Mouse (Mus musculus) neural tube, embryonic 11.5 days (tissue): Measurements from ENCODE around the gene Parp14. TPM values are rescaled to one million over a fixed set of nuclear protein-coding genes. Genes with fewer than 3 reads are reported as not detected.

Source experiments
- ATAC-seq: fragments of 200-750 bp; cut with Nextera tagmentation; 2 replicates; pipeline ENCODE4 v1.8.0; 2017; ENCODE audit warnings: moderate number of reproducible peaks, mild to moderate bottlenecking, moderate TSS enrichment, moderate library complexity; ENCODE audit not compliant: insufficient read depth, low FRiP score, low TSS enrichment
- DNase-seq: peaks from one replicate; pipeline ENCODE4 v3.0.0-alpha.2; 2015; ENCODE audit warnings: low spot score
- H3K27ac ChIP-seq: fragments of 300-500 bp; sonication (generic); 2 replicates; pipeline ENCODE4 v1.5.1; 2014; ENCODE audit warnings: low read depth, mild to moderate bottlenecking, low read length
- H3K27me3 ChIP-seq: fragments of 300-500 bp; sonication (generic); 2 replicates; pipeline ENCODE4 v1.6.1; 2014; ENCODE audit warnings: mild to moderate bottlenecking, low read length, mixed read lengths; ENCODE audit not compliant: control insufficient read depth, insufficient read depth
- H3K36me3 ChIP-seq: fragments of 300-500 bp; sonication (generic); 2 replicates; pipeline ENCODE4 v1.6.1; 2014; ENCODE audit warnings: mild to moderate bottlenecking, low read length, moderate library complexity, mixed read lengths; ENCODE audit not compliant: control insufficient read depth, insufficient read depth
- H3K4me1 ChIP-seq: fragments of 300-500 bp; sonication (generic); 2 replicates; pipeline ENCODE4 v1.6.1; 2014; ENCODE audit warnings: low read length, mixed read lengths; ENCODE audit not compliant: control insufficient read depth, insufficient read depth
- H3K4me2 ChIP-seq: fragments of 300-500 bp; sonication (generic); 2 replicates; pipeline ENCODE4 v1.6.1; 2014; ENCODE audit warnings: low read depth, mild to moderate bottlenecking, moderate library complexity
- H3K4me3 ChIP-seq: fragments of 300-500 bp; sonication (generic); 2 replicates; pipeline ENCODE4 v1.5.1; 2014; ENCODE audit warnings: low read depth, low read length
- H3K9ac ChIP-seq: fragments of 300-500 bp; sonication (generic); 2 replicates; pipeline ENCODE4 v1.6.1; 2014; ENCODE audit warnings: mild to moderate bottlenecking, low read length
- H3K9me3 ChIP-seq: fragments of 300-500 bp; sonication (generic); 2 replicates; pipeline ENCODE4 v1.6.1; 2016; ENCODE audit warnings: low read length; ENCODE audit not compliant: control insufficient read depth
- WGBS: fragments of 180-500 bp; shearing (Covaris S2); extraction: QIAGEN DNeasy Blood & Tissue Kit; methylation state at CpG from one replicate; pipeline ENCODE4 v1.1.7; 2014; 5-methylcytosine and 5-hydroxymethylcytosine counted together
- polyA plus RNA-seq: library from polyadenylated mRNA; unstranded; fragments of >200 nt; fragmentation: Nextera tagmentation; extraction: Ambion mirVana; gene quantifications from 2 replicates; pipeline ENCODE4 v1.2.1, GENCODE M21; 2014

The Parp14 gene
- polyA plus RNA-seq, 1 experiment from 2014 or later, result 0.19 TPM

DNA sequence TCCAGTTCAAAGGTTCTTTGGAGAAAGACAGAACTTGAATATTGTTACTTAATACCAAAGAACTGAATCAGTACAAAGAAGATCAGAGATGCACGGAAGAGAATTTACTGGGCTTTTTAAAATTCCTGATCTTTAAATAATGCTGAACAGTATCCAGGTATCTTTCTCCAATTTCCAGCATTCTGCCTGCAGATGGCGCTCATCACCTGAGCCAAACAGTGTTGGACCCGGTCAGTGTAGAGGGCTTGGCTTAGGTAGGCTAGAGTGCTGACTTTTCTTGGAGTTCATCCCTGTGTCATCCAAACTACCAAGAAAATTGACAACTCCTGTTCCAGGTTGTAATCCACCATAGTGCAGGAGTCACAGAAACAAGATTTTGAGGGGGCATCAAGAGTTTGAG lies 3.1 kb upstream of the Parp14 start:
- peaks cover 22% of the 10 kb centered on the region for H3K27me3 ChIP-seq
- no peaks in the 10 kb centered on the region for H3K9me3 ChIP-seq
- no peak for ATAC-seq
- H3K36me3 ChIP-seq, result no peaks in the 10 kb centered on the region
- no peak overlapping the region for H3K4me3 ChIP-seq
- H3K4me2 ChIP-seq, result no peak overlapping the region
- no peak overlapping the region for H3K9ac ChIP-seq
- DNase-seq, result peak; percentile 39
- WGBS, result 37% methylated on average over 3 of the region's 3 CpGs
- no peak overlapping the region for H3K27ac ChIP-seq
- peaks cover 3% of the 10 kb centered on the region; the same call in 1 of the 2 replicates for H3K4me1 ChIP-seq

DNA sequence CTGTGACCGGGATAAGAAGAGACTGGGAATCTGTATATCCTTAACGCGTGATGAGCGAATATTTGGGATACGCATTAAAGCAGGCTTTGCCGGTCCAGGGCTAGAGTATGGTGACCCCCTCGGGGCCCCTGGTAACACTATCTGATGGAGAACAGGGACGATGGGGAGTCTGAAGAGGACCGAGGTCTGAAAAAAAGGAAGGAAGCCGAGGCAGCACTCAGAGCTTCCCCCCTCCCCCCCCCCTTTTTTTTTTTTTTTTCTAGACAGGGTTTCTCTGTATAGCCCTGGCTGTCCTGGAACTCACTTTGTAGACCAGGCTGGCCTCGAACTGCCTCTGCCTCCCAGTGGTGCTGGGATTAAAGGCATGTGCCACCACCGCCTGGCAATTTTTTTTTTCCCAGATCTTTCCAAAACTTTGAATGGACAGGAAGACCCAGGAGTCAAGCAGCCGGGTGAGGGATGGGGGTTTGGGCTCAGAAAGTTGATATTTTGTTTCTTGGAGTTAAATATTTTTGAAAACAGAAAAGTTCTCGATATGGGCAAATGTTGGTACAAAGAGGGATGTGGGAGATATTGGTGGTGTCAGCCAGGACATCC lies 1.2 kb upstream of the Parp14 start:
- Histone ChIP-seq H3K9ac (no peak overlapping the region), H3K4me1 (peaks cover 3% of the 10 kb centered on the region; the same call in 1 of the 2 replicates), H3K9me3 (no peaks in the 10 kb centered on the region), H3K4me2 (no peak overlapping the region), H3K4me3 (no peak overlapping the region), H3K36me3 (no peaks in the 10 kb centered on the region), H3K27ac (no peak overlapping the region), H3K27me3 (peaks cover 22% of the 10 kb centered on the region)
- DNase-seq (no peak), ATAC-seq (no peak)
- 41% methylated on average over 14 of the region's 14 CpGs for WGBS

DNA sequence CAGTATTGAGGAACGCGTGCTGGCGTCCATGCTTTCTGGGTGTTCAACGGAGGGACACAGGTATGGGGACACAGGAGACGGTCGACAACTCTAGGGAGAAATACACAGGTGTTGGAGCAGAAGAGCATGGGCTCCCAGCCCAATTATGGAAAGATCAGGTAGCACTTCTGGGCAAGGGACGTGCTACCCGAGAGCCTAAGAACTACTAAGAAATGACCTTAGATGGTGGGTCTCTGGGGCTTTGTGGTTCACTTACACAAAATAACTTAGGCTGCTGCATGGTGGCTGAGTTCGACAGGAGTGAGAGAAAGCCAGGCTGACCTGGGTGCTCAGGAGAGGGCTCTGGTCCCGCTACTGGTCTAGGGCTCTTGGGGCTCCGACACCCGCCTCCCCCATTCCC lies 554 bp upstream of the Parp14 start:
- WGBS, result 36% methylated on average over 12 of the region's 12 CpGs
- H3K9me3 ChIP-seq, result no peaks in the 10 kb centered on the region
- no peak overlapping the region for H3K9ac ChIP-seq
- H3K27ac ChIP-seq, result no peak overlapping the region
- DNase-seq (no peak), ATAC-seq (no peak)
- H3K4me2 ChIP-seq, result peak overlapping the region; percentile 81
- no peaks in the 10 kb centered on the region for H3K36me3 ChIP-seq
- peaks cover 22% of the 10 kb centered on the region for H3K27me3 ChIP-seq
- peaks cover 3% of the 10 kb centered on the region; the same call in 1 of the 2 replicates for H3K4me1 ChIP-seq
- peak overlapping the region; percentile 51; the same call in 1 of the 2 replicates for H3K4me3 ChIP-seq

DNA sequence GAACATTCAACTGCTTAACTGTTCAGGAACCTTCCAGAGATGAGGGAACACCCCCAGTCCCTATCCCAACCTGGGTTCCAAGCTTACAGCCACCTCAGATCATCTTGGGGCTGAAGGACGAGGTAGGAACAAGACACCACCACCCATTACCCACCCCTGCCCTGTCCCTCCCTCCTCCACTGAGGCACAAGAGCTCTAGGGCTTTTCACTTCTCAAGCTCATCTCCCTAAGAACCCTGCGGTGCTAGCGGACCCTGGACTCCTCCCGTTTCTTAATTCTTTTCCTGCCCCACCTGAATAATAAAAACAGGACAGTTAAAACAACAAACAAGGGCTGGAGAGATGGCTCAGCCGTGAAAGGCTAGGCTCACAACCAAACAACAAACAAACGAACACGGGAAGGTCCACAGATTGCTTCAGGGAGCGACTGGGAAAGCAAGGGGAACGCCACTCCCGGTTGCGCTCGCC lies 730 bp downstream of the Parp14 start:
- no peaks in the 10 kb centered on the region for H3K9me3 ChIP-seq
- WGBS, result 1% methylated on average over 12 of the region's 12 CpGs
- peak overlapping the region; percentile 51 for H3K4me3 ChIP-seq
- peak overlapping the region; percentile 59 for H3K9ac ChIP-seq
- H3K36me3 ChIP-seq, result no peaks in the 10 kb centered on the region
- DNase-seq, result peak; percentile 44
- ATAC-seq, result no peak
- H3K27me3 ChIP-seq, result peaks cover 22% of the 10 kb centered on the region
- H3K27ac ChIP-seq, result no peak overlapping the region
- H3K4me2 ChIP-seq, result peak overlapping the region; percentile 81
- peaks cover 3% of the 10 kb centered on the region; the same call in 1 of the 2 replicates for H3K4me1 ChIP-seq

DNA sequence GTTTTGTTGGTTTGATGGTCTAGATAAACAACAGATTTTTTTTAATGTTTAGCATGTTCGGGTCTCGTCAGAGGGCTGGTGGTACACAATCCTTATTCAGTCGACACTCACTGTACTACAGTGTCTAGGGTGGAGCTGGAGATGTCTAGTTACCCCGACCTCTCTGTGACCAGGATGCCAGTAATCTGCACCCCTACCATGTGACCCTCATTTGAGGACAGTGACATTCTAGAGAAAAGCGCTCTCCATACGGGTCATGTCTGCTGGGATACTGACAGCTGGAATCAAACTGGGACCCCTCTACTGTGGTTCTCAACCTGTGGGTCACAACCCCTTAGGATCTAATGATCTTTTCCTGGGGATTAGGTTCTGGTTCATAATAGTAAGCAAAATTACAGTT lies 1.7 kb downstream of the Parp14 start:
- ATAC-seq, result no peak
- Histone ChIP-seq H3K27ac (no peak overlapping the region), H3K9me3 (no peaks in the 10 kb centered on the region), H3K27me3 (peaks cover 22% of the 10 kb centered on the region), H3K4me2 (no peak overlapping the region), H3K9ac (no peak overlapping the region), H3K4me3 (no peak overlapping the region), H3K36me3 (no peaks in the 10 kb centered on the region), H3K4me1 (peaks cover 3% of the 10 kb centered on the region; the same call in 1 of the 2 replicates)
- WGBS, result 71% methylated on average over 6 of the region's 6 CpGs
- no peak for DNase-seq

DNA sequence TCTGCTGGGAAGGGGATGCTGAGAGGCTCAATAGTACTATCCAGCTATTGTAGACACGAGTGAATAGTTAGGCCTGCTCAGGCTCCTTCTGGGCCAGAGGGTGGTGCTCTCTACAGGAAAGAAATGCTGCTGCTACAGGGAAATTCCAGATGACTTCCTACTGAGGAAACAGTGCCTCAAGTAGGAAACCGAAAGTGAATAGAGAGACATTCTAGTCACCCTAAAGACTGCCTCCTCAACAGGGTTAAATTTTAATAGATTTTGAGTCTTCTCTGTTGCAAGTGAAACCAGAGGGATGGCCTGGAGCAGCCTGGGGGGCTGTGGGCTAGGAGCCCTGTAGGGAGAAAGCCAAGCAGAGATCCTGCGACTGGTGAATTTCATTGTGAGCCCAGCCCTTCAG lies 2.2 kb downstream of the Parp14 start:
- no peak overlapping the region for H3K4me2 ChIP-seq
- H3K9ac ChIP-seq, result no peak overlapping the region
- ATAC-seq (no peak), DNase-seq (no peak)
- peaks cover 3% of the 10 kb centered on the region; the same call in 1 of the 2 replicates for H3K4me1 ChIP-seq
- H3K36me3 ChIP-seq, result no peaks in the 10 kb centered on the region
- peaks cover 22% of the 10 kb centered on the region for H3K27me3 ChIP-seq
- H3K9me3 ChIP-seq, result no peaks in the 10 kb centered on the region
- no peak overlapping the region for H3K27ac ChIP-seq
- H3K4me3 ChIP-seq, result no peak overlapping the region
- WGBS, result 40% methylated on average over 3 of the region's 3 CpGs

DNA sequence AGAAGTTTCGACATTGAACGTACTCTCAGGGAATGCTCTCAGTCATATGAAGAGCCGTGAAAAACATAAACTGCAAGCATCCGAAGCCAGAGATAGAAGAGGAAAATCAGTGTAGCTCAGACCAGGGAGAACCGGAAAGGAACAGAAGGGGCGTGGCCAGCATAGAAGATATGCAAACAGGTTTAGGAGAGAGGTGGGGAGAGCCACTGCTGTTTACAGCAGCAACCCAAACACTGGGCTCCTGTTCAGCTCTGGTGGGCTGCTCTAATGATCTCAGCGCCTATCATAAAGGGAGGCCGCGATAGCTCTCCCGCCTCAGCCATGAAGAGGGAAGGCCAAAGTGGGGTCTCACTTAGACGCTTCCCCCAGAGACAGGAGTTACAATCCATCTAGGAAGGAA lies 3.6 kb downstream of the Parp14 start:
- Histone ChIP-seq H3K4me2 (no peak overlapping the region), H3K9ac (no peak overlapping the region), H3K36me3 (no peaks in the 10 kb centered on the region), H3K4me1 (peaks cover 3% of the 10 kb centered on the region; the same call in 1 of the 2 replicates), H3K9me3 (no peaks in the 10 kb centered on the region), H3K27me3 (peaks cover 18% of the 10 kb centered on the region), H3K4me3 (no peak overlapping the region), H3K27ac (no peak overlapping the region)
- DNase-seq, result no peak
- no peak for ATAC-seq
- 75% methylated on average over 11 of the region's 11 CpGs for WGBS

DNA sequence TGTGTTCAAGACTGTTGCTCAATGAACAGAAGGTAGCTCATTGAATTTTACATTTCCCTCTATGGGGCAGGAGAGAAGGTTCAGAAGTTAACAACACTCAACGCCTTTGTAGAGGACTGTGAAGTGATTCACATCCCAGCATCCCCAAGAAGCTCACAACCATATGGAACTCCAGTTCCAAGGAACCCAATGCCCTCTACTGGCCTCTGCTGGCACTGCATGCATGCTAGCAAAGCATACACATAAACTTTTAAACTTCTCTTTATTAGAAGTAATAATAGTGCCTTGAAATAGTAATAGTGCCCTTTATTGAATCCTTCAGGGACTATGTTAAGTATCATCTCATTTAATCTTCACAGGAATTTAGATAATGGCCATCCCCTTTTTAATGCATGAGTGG lies 9.3 kb downstream of the Parp14 start:
- Histone ChIP-seq H3K27me3 (no peaks in the 10 kb centered on the region), H3K9ac (no peak overlapping the region), H3K27ac (no peak overlapping the region), H3K36me3 (no peaks in the 10 kb centered on the region), H3K4me3 (no peak overlapping the region), H3K9me3 (no peaks in the 10 kb centered on the region), H3K4me2 (no peak overlapping the region), H3K4me1 (no peaks in the 10 kb centered on the region)
- WGBS, result 95% methylated on average over 1 of the region's 1 CpGs
- DNase-seq (no peak), ATAC-seq (no peak)

DNA sequence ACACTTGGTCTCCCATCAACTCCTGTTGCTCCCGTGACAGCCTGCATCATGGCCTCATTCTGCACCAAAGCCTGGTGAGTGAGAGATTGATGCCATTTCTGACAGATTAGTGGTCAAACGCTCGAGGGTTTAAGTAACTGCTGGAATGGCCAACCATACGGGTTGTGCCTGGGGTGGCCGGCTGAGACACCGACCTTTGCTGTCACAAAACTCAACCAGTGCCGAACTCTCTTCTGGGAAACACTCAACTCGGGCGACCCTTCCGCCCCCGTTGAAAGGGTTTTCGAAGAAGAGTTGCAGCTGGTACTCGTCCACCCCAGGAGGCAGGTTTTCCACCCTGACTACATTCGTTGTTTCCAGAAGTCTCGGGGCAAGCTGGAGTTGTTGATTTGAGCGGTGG lies 11.1 kb downstream of the Parp14 start:
- Histone ChIP-seq H3K9ac (no peak overlapping the region), H3K36me3 (no peaks in the 10 kb centered on the region), H3K27ac (no peak overlapping the region), H3K4me2 (no peak overlapping the region), H3K4me3 (no peak overlapping the region), H3K27me3 (no peaks in the 10 kb centered on the region), H3K9me3 (no peaks in the 10 kb centered on the region), H3K4me1 (no peaks in the 10 kb centered on the region)
- DNase-seq (no peak), ATAC-seq (no peak)
- 86% methylated on average over 16 of the region's 16 CpGs for WGBS
